Mouse (Mus musculus): ENCODE results near the gene Zfp607b.

The Zfp607b gene

DNA sequence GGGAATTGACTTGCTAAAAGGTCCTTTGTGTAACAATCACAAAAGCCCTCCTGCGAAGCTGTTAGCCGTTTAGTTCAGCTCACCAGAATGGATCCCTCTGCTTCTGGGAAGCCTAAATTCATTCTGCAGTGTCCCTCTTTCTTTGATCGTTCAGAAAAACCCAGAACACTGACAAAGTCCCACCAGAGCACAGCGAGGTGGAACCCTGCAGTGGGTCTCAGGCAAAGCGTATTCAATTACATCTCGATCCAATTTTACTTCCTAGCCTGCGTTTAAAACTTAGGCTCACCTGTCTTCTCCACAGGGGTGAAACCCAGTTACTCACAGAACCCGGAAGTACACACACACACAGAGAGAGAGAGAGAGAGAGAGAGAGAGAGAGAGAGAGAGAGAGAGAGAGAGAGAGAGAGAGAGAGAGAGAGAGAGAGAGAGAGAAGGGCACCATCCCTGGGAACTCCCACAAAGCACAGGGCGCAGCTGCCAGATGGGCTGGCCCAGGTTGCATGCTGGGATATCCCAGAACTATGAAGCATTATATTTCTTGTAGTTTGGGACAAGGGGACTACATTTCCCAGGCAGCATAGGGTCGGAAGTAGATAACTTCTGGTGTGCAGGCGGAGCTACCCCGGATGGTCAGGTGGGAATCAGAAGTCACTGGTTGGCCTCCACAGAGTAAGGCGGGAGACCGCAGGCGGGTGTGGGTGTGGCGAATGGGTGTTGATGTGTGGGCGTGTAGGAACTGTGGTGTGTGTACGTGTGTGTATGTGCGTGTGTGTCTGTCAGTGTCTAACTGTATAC lies at the start of gene Zfp607b:
Gene Zfp607b, plus strand, starts transcription at position 526 of the 798 bp plus-strand sequence.
- peak; percentile 96 for DNase-seq (ENCODE audit: low read depth, low spot score)

DNA sequence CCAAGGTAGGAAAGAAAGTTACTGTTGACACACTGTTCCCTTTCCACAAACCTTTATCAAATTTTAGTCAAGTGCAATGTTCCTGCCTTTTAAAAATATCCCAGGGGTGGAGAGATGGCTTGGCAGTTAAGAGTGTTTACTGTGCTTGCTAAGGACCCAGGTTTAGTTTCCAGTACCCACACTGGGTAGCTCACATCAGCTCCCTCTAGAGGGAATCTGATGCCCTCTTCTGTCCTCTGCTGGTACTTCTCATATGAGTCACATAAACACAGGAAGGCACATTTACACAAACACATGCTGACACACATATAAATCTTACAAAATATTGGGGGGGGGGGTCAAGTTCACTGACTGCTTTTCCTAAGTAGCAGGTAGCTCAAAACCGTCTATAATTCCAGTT lies 44.7 kb upstream of the Zfp607b start:
- peak; percentile 22 for DNase-seq (ENCODE audit: low read depth, low spot score)

DNA sequence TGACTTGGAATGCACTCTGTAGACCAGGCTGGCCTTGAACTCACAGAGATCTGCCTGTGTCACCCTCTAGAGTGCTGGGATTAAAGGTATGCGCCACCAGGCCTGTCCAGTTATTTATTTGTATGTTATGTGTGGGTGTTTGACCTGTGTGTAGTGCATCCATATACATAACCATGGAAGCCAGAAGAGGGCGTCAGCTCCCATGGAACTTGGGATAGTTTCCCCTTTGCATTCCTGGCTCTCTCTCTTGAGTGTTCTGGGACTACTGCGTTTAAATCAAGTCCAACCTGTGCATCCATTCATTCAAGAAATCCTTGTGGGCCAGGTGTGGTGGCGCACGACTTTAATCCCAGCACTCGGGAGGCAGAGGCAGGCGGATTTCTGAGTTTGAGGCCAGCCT lies 42.6 kb upstream of the Zfp607b start:
- no peak for DNase-seq (ENCODE audit: low read depth, low spot score)

DNA sequence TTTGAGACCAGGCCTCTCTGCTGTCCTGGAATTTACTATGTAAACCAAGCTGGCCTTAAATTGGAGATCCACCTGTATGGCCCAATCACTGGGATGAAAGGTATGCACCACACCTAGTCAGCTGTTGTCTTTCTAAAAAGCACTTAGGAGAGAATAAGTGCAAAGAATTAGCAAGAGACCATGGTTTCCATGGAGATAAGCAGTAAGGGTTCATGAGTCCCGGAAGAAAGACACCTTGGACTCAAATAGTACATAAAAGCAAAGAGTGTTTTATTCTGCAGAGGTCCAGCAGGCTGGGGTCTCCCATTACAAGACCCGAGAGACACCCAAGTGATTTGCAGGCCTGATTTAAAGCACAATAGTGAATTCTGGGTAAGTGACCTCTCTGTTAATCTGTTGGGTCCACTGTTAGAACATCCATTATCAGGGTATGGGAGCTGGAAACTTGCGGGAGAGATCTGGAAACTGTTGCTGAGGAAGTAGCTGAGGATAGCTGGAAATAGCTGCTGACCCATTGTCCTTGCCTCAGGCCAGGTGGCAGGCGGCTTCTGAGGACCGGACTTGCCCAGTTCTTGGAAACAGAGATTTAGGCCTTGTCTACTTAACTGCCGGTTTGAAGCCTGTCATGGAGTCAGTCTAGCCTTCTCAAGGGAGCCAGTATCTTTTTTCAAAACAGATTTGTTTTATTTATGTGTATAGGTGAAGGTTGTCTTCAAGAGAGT lies 41.7 kb upstream of the Zfp607b start:
- no peak for DNase-seq (ENCODE audit: low read depth, low spot score)

DNA sequence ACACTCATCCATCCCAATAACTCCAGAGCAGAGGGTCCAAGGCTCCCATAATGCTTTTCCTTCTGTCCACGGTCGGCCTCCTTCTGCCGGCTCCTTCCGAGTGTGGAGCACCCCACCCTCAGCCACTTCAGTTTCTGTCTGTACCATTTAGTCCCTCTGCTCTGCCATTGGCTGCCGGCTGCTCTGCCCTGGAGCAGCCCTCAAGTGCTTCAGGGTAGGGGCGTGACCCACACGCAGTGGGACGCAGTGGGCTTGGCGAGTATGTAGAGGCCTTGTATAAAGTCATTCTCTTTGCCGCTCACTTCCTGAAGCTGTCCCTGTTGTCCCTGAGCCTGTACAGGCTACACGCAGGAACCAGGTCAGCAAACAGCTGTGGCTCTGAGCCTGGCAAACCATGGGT lies 39.4 kb upstream of the Zfp607b start:
- DNase-seq (ENCODE audit: low read depth, low spot score) = no peak

DNA sequence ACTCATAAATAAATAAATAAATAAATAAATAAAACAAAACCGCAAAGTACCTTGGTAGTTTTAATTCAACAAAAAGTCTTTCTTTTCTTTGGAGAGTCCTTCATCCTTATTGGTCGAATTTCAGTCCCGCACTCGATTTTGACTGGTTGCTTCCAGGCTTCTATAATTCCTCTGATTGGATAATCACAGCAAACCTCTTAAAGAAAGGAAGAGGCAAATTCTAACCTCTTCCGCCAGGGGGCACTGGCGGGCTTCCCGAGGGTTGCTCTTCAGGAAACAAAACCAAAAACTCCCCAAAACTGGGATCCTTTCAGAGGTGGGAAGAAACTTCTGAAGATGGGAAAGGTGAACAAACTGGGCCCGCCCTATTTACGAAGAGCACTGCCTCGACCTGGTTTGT lies 38.2 kb upstream of the Zfp607b start:
- DNase-seq (ENCODE audit: low read depth, low spot score) = peak; percentile 83

DNA sequence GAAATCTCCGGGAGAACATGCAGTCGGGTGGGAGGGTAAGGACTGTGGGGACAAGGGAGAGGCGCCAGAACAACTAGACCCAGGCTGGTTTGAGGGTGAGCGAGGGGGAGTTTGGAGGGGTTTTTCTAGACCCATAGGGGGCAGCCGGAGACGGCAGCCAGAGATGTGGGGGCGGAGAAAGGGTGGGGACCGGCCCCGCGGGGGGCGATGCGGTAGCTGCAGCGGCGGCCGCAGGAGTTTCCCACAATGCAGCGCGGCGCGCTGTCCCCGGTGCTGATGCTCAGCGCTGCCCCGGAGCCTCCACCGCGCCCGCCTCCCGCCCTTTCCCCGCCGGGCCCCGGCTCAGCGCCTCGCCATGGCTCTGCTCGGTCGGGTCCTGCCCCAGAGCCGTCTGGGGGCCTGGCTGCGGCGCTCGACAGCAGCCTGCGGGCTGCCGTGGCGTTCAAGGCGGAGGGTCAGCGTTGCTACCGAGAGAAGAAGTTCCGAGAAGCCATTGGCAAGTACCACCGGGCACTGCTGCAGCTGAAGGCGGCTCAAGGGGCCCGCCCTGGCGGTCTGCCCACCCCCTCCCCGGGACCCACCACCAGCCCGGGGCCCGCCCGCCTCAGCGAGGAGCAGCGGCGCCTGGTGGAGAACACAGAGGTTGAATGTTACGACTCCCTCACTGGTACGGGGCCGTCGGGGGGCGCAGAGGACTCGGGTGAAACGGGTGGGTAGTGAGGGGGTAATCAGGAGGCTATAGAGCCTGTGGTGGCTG lies 35.3 kb upstream of the Zfp607b start, which contains the start of gene Ttc9b:
Gene Ttc9b, plus strand, starts transcription at position 235 of the 757 bp plus-strand sequence.
- peak; percentile 65 for DNase-seq (ENCODE audit: low read depth, low spot score)

DNA sequence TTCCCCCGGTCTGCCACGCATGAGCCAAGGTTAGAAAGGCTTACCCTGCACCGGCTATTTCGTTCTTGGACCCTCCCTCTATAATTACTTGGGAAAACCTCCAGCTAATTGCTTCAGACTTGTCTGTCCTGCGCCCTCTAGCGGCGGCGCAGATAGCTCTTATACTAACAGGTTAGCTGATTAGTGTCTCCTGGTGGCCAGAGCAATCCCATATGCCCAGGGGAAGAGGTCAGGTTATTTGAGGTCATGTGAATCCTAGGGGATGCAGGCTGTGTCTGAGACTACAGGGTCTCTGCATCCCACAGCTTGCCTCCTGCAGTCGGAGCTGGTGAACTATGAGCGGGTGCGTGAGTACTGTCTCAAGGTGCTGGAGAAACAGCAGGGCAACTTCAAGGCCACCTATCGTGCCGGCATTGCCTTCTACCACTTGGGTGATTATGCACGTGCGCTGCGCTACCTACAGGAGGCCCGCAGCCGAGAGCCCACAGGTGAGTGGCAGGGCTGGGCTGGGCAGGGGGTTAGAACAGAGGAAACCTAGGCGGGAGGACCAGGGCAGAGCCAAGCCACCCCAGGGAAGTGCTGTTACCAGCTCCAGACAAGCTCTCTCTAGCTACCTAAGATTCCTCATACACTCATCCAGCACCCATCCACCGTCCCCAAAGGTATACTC lies 34.4 kb upstream of the Zfp607b start:
- peak; percentile 68 for DNase-seq (ENCODE audit: low read depth, low spot score)

DNA sequence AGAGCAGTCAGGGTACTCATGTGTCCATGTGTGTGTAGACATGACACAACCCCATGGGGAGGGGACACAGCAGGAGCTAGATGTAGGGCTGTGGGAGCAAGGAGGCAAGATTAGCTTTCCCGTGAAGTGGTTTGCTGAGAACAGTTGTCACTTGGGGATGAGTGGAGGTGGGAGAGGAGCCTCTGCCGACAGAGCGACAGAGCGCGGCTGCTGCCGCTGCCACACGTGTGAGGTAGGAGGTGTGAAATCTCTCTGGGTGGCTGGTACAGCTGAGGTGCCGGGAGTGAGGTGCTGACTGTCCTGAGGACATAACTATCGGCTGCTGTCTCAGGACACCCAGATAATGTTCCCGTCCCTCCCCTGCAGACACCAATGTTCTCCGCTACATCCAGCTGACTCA lies 33.6 kb upstream of the Zfp607b start:
- DNase-seq (ENCODE audit: low read depth, low spot score) = no peak

DNA sequence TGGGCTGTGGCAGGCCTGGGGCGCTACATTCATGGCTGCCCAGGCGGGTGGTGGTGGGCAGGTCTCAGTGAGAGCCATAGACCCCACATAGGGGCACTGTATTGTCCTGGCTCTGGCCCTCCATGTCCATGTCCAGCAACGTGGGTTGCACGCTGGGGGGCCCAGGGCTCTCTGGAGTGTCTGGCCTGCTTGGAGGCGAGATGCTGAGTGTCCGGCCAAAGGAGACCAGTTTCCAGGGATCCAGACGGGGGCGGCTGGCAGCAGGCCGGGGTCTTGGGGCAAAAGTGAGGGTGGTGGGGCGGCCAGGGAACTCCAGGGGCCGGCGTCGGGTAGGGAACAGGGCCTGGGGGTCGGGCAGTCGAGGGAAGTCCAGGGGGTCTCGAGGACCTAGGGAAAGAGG lies 32.5 kb upstream of the Zfp607b start:
- no peak for DNase-seq (ENCODE audit: low read depth, low spot score)

DNA sequence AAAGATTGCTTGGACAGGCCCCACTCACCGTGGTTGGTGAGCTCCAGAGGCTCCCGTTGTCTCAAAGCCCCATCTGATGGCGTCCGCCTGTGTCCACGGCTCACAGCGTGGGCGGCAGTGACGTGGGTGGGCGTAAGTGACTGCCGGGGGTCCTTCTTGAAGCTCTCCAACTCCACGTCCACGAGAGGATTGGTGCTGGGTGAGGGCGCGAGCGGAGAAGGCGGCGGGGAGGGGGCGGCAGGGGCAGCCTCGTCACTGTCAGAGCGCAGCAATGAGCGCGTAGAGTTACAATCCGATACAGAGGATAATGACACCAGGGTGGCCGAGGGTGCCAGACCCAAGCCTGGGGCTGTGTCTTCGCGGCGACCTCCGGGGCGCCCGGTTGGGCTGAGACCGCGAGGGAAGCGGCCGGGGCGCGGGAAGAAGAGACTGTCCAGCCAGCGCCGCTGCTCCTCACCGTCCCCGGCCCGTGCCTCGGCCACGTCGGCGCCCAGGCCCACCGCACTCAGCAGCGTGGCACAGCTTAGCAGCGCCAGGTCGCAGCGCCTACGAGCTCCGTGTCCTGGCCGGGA lies 31.2 kb upstream of the Zfp607b start:
- DNase-seq (ENCODE audit: low read depth, low spot score) = no peak

DNA sequence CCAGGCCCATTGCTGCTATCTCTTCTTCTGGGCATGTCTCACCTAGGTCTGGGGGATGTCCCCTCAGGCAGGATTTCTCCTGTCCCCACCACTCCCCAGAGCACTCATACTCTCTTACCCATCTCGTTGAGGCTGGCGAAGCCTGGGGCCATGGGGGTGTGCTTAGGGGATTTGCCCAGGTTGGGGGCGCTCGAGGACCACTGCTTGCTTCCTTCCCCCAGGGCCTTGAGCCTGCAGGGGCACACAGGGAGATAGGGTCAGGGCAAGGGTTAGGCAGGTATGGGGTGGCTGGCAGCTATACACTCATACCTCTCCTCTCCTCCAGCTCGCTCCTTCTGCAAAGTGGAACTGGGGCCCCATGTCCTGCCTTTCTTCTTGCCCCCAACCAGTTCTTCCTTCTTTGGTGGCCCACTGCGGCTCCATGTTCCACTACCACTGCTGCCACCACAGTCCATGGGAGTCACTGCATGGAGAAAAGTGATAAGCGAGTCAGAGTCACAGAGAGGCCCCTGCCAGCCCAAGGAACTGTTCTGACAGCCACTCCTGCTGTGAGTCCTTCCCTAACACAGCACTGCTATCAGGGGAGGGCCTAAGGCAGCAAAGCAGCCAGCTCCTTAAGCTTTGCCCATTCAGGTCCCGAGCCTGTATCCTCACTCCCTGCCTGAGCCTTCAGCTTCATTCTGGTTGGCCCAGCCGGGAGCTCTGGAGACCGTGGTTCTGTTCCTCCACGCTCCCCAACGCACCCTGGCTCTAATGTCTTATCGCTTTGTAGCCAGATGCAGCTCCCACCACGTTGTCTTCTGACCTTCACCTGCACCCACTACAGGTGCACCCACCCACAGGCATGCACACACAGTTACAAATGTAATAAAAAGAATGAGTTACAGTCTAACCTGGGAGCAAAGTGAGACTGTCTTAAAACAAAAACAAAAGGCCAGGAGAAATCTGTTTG lies 30.2 kb upstream of the Zfp607b start:
- DNase-seq (ENCODE audit: low read depth, low spot score) = no peak

DNA sequence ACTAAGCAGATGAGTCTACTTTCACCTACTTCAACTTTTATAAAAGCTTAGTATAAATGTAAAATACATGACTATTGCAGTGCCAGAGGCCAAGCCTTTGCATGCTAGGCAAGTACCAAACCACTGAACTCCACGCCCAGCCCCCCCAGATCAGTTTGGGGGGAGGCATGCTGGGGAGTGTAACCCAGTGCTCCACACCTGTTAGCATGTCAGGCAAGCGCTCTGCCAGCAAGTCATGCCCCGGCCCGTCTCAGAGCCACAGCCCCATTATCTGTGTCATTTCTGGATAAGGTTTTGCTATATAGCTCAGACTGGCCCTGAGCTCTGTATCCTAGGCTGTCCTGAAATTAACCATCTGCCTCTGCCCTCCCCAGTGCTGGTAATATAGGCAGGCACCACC lies 27.1 kb upstream of the Zfp607b start:
- no peak for DNase-seq (ENCODE audit: low read depth, low spot score)

DNA sequence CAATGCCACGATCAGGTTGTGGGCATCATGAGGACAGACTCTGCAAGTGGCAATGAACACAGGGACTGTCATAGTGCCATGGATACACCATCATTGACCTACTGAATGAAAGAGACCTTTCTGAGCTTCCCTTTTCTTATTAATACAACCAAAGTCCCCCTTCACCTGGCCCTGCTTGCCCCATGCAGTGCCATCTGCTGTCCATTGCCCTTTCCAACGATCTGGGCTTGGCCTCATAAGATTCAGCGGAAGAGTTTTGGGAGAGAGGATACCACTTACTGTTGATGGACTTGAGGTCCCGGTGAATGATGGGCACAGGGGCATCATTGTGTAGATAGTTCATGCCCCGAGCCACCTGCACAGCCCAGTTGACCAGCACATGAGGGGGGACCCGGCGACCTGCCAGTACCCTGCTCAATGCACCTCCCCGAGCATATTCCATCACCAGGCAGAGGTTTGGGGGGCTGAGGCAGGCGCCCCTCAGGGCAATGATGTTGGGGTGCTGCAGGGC lies 16.0 kb upstream of the Zfp607b start:
- no peak for DNase-seq (ENCODE audit: low read depth, low spot score)

DNA sequence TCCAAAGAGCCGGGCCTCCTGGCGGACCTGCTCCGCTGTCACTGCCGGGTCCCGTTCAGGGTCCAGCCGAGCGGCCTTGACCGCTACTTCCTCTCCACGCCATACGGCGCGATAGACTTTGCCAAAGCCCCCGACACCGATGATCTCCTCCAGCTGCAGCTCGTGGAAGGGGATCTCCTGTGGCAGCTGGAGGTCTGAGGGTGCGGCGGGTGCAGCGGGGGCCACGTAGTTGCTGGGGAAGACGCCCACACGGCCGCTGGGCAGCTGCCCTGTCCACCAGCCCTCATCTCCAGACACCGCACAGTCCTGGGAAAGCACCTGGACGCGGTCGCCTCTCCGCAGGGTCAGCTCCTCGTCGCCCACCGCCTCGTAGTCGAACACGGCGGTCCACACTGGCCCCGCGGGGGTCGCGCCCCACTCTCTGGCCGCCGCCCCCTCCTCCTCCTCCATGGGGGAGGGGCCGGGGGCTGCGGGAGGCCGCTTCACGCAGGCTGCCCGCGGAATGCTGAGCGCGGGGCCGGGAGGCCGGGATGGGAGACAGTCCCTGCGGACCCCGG lies 15.5 kb upstream of the Zfp607b start:
- peak; percentile 30 for DNase-seq (ENCODE audit: low read depth, low spot score)

DNA sequence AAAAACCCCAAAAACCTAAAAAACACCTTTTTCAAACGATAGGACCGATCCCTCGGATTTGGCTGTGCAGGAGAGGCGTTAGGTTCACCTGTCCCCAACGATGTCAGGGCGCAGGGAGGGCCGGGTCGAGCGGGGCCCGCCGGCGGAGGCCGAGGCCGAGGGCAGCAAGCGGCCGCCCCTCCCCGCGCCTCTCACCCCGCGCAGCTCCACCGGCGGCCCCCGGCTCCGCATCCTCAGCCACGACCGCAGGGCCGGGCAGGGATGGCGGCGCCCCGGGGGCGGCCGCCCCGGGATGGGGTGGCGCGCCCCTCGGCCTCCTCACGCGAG lies 15.0 kb upstream of the Zfp607b start:
- DNase-seq (ENCODE audit: low read depth, low spot score) = no peak

DNA sequence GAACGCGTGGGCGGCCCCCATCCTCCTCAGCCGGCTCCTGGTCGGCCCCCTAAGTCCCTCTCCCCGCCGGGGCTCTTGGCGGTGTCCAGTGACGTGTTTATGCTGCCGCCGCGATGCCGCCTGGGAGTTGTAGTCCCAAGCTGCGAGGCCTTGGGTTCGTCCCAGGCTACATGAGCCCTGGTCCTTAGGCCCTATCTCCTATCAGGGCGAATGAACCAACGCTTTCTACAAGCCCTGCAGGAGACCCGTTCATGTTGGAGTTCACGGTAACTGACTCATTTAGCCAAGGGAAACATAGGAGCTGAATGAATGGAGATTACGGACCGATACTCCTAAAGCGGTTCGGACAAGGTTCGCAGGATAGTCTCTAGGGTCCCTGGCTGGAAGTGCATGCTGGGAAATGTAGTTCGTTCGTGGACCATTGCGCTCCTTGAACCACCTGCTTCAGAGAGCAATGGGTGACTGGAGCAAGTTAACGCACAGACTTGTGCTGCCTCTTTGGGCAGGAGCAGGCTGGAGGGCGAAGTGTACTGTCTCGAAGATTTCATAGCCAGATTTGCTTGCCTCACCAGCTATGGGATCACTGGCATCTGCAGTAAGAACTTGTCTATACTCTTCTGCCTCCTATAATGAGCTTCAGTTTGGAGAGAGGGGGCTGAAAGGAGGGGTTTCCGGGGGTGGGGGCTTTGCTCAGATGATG lies 14.5 kb upstream of the Zfp607b start, which contains the start of gene Map3k10:
Gene Map3k10, minus strand, starts transcription at position 77 of the 700 bp plus-strand sequence.
- DNase-seq (ENCODE audit: low read depth, low spot score) = peak; percentile 95

DNA sequence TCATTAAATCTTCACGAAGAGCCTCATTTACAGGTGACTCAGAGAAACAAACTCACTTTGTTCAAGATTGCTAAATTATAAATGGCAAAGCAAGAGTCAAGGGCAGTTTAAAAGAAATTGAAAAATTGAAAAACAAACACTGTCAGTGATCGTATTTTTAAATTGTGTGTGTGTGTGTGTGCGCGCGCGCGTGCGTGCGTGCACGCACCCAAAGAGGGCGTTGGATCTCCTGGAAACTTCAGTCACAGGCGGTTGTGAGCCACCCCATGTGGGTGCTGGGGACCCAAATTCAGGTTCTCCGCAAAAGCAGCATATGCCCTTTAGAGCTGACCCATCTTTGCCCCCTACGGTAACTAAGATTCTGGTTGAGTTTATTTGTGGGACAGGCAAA lies 13.9 kb upstream of the Zfp607b start:
- no peak for DNase-seq (ENCODE audit: low read depth, low spot score)

DNA sequence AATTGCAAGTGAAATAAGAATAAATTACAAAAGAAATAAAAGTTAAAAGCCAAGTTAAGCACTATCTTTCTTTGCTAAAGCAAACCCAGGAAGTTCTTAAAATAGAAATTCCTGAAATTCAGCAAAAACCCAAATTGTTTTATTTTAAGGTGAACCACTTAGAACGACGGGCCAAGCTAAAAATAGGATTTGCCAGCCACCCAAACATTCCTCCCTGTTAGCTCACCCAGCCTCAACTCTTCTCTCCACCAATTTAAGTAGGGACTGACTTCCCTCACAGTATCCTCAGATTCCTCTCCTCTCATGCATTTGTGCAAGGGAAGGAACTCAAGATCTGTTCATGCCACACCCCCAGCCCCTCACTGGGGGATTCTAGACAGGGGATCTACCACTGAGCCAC lies 5.9 kb upstream of the Zfp607b start:
- DNase-seq (ENCODE audit: low read depth, low spot score) = no peak

All from CD4-positive, CD25-positive, alpha-beta regulatory T cell, adult 2 months (primary cell).